Mouse (Mus musculus): Measurements from ENCODE around the gene Ivl. TPM values are rescaled to one million over a fixed set of nuclear protein-coding genes. Genes with fewer than 3 reads are reported as not detected.

Ivl gene
- polyA plus RNA-seq, 1 experiment, result not detected

DNA sequence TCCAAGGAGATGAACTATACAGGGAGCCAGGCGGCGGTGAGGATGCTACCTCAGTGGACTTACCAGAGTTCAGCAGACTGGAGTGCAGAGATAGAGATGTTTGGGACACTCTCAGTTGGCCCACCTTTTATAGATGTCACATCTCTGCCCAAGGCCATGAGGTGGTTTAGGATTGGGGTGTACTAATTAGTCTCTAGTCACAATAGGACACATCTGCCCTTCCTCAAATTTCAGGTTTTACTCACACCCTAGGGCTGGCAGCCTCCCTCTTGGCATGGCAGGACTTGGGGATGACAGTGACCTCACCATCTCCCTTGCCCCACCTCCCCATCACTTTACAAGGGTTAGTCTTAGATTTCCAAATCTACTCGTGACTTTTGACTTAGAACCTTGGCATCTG lies 39.1 kb downstream of the Ivl start, which contains the start of gene 2310046K23Rik:
Gene 2310046K23Rik, minus strand, starts transcription at position 101 of the 400 bp plus-strand sequence.
- TF ChIP-seq CTCF (IDR thresholded peaks at IDR 0.05; ENCODE audit: control insufficient read depth, insufficient read depth, low read length) (no peak), POLR2A (IDR thresholded peaks at IDR 0.05; ENCODE audit: borderline replicate concordance, control insufficient read depth, low read depth, low read length) (no peak)
- WGBS, result 78% methylated on average over 3 of the region's 3 CpGs
- Histone ChIP-seq H3K4me1 (ENCODE audit: control insufficient read depth, insufficient read depth, low read length) (no peaks in the 10 kb centered on the region), H3K27ac (ENCODE audit: control insufficient read depth, insufficient read depth, low read depth, low read length, poor library complexity) (no peak within 1 kb of the TSS), H3K4me3 (replicated peaks; ENCODE audit: control insufficient read depth, low read depth, low read length) (no peak within 1 kb of the TSS)

Other genes with a start within 250 kb of the Ivl start
- gene Sprr2d, start 234.6 kb downstream of the Ivl start, polyA plus RNA-seq (2011; ENCODE audit: insufficient read depth, insufficient read length, low replicate concordance, missing spikeins), result not detected in 2 replicates
- not detected in 2 replicates for gene Sprr2e, start 221.6 kb downstream of the Ivl start, polyA plus RNA-seq (2011; ENCODE audit: insufficient read depth, insufficient read length, low replicate concordance, missing spikeins)
- gene Sprr2f, start 208.5 kb downstream of the Ivl start, polyA plus RNA-seq (2011; ENCODE audit: insufficient read depth, insufficient read length, low replicate concordance, missing spikeins), result not detected in 2 replicates
- gene Sprr2h, start 188.1 kb downstream of the Ivl start, polyA plus RNA-seq (2011; ENCODE audit: insufficient read depth, insufficient read length, low replicate concordance, missing spikeins), result not detected in 2 replicates
- gene Sprr2i, start 165.7 kb downstream of the Ivl start, polyA plus RNA-seq (2011; ENCODE audit: insufficient read depth, insufficient read length, low replicate concordance, missing spikeins), result not detected in 2 replicates
- gene Sprr2j-ps, start 155.7 kb downstream of the Ivl start, polyA plus RNA-seq (2011; ENCODE audit: insufficient read depth, insufficient read length, low replicate concordance, missing spikeins), result not detected in 2 replicates
- gene Gm9774, start 144.3 kb downstream of the Ivl start, polyA plus RNA-seq (2011; ENCODE audit: insufficient read depth, insufficient read length, low replicate concordance, missing spikeins), result 36.1 and 44.7 TPM in 2 replicates
- gene Sprr2k, start 141.2 kb downstream of the Ivl start, polyA plus RNA-seq (2011; ENCODE audit: insufficient read depth, insufficient read length, low replicate concordance, missing spikeins), result not detected in 2 replicates
- gene Sprr1b, start 134.9 kb downstream of the Ivl start, polyA plus RNA-seq (2011; ENCODE audit: insufficient read depth, insufficient read length, low replicate concordance, missing spikeins), result not detected in 2 replicates
- gene Sprr3, start 115.0 kb downstream of the Ivl start, polyA plus RNA-seq (2011; ENCODE audit: insufficient read depth, insufficient read length, low replicate concordance, missing spikeins), result not detected in 2 replicates
- gene Sprr1a, start 87.8 kb downstream of the Ivl start, polyA plus RNA-seq (2011; ENCODE audit: insufficient read depth, insufficient read length, low replicate concordance, missing spikeins), result not detected in 2 replicates
- not detected in 2 replicates for gene Sprr4, start 73.2 kb downstream of the Ivl start, polyA plus RNA-seq (2011; ENCODE audit: insufficient read depth, insufficient read length, low replicate concordance, missing spikeins)
- not detected in 2 replicates for gene 2310046K23Rik, start 39.2 kb downstream of the Ivl start, polyA plus RNA-seq (2011; ENCODE audit: insufficient read depth, insufficient read length, low replicate concordance, missing spikeins)
- not detected in 2 replicates for gene Smcp, start 15.3 kb upstream of the Ivl start, polyA plus RNA-seq (2011; ENCODE audit: insufficient read depth, insufficient read length, low replicate concordance, missing spikeins)
- gene 2210017I01Rik, start 33.8 kb upstream of the Ivl start, polyA plus RNA-seq (2011; ENCODE audit: insufficient read depth, insufficient read length, low replicate concordance, missing spikeins), result not detected in 2 replicates
- not detected in 2 replicates for gene Lce6a, start 47.9 kb upstream of the Ivl start, polyA plus RNA-seq (2011; ENCODE audit: insufficient read depth, insufficient read length, low replicate concordance, missing spikeins)
- not detected in 2 replicates for gene Lce1a1, start 74.6 kb upstream of the Ivl start, polyA plus RNA-seq (2011; ENCODE audit: insufficient read depth, insufficient read length, low replicate concordance, missing spikeins)
- not detected in 2 replicates for gene Lce1b, start 83.2 kb upstream of the Ivl start, polyA plus RNA-seq (2011; ENCODE audit: insufficient read depth, insufficient read length, low replicate concordance, missing spikeins)
- gene Lce1a2, start 96.6 kb upstream of the Ivl start, polyA plus RNA-seq (2011; ENCODE audit: insufficient read depth, insufficient read length, low replicate concordance, missing spikeins), result not detected in 2 replicates
- not detected in 2 replicates for gene Lce1c, start 105.5 kb upstream of the Ivl start, polyA plus RNA-seq (2011; ENCODE audit: insufficient read depth, insufficient read length, low replicate concordance, missing spikeins)
- not detected in 2 replicates for gene Lce1d, start 113.5 kb upstream of the Ivl start, polyA plus RNA-seq (2011; ENCODE audit: insufficient read depth, insufficient read length, low replicate concordance, missing spikeins)
- gene Lce1e, start 135.3 kb upstream of the Ivl start, polyA plus RNA-seq (2011; ENCODE audit: insufficient read depth, insufficient read length, low replicate concordance, missing spikeins), result not detected in 2 replicates
- gene Lce1f, start 146.6 kb upstream of the Ivl start, polyA plus RNA-seq (2011; ENCODE audit: insufficient read depth, insufficient read length, low replicate concordance, missing spikeins), result not detected in 2 replicates
- gene Gm38119, start 165.4 kb upstream of the Ivl start, polyA plus RNA-seq (2011; ENCODE audit: insufficient read depth, insufficient read length, low replicate concordance, missing spikeins), result not detected in 2 replicates
- gene Lce1g, start 178.6 kb upstream of the Ivl start, polyA plus RNA-seq (2011; ENCODE audit: insufficient read depth, insufficient read length, low replicate concordance, missing spikeins), result not detected in 2 replicates
- not detected in 2 replicates for gene Lce1h, start 191.3 kb upstream of the Ivl start, polyA plus RNA-seq (2011; ENCODE audit: insufficient read depth, insufficient read length, low replicate concordance, missing spikeins)
- gene Lce1i, start 205.2 kb upstream of the Ivl start, polyA plus RNA-seq (2011; ENCODE audit: insufficient read depth, insufficient read length, low replicate concordance, missing spikeins), result not detected in 2 replicates
- not detected in 2 replicates for gene Lce1j, start 216.8 kb upstream of the Ivl start, polyA plus RNA-seq (2011; ENCODE audit: insufficient read depth, insufficient read length, low replicate concordance, missing spikeins)
- gene Lce1k, start 234.2 kb upstream of the Ivl start, polyA plus RNA-seq (2011; ENCODE audit: insufficient read depth, insufficient read length, low replicate concordance, missing spikeins), result not detected in 2 replicates

Measured in bone marrow, adult 2 months (tissue).